Mouse (Mus musculus): Measurements from ENCODE around the gene Mknk2. TPM values are rescaled to one million over a fixed set of nuclear protein-coding genes. Genes with fewer than 3 reads are reported as not detected.
A peak's percentile ranks its signal among the peaks of the same experiment; 100 is the strongest.

Gene Mknk2
- polyA plus RNA-seq, 1 experiment = 119 TPM

DNA sequence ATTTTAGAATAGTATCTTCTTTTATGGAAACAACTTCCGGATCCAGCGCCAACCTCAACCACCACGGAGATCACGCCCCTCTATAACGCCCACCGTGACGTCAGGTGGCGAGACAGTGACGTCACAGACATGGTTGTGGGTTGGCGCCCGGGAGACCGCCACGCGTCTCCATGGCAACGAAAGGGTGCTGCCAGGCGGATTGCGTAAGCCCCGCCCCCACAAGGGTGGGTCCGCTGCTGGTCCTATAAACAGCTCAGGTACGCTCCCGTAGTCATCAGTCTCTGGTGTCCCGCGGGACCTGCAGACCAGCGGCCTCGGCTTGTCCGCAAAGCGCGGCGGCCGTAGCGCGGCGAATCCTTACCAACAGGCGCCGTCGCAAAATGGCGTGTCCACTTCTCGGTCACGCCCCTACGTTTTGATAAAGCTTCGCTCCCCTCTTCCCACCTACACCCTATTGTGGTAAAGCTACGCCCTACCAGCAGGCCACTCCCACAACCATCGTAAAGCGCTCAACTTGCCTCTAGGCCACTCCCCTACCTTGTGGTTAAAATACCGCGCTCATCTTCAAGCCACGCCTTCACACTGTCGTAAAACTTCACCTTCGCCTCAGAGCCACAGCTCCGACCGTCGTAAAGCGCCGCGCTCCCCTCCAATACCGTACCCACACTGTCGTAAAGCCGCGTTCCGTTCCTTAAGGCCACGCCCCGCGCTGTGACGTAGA, 55.8 kb downstream of the Mknk2 start:
- Histone ChIP-seq H3ac (ENCODE audit: control insufficient read depth, insufficient read length) (peak overlapping the region; percentile 36), H3K79me2 (ENCODE audit: control insufficient read depth, insufficient read depth) (peaks cover 44% of the 10 kb centered on the region), H3K36me3 (ENCODE audit: control insufficient read depth, insufficient read depth) (no peaks in the 10 kb centered on the region), H3K4me2 (ENCODE audit: low read depth) (peak overlapping the region; percentile 99), H3K27me3 (ENCODE audit: control insufficient read depth, insufficient read depth, insufficient read length) (no peaks in the 10 kb centered on the region), H3K4me3 (peak overlapping the region; percentile 80)
- peak; percentile 96 for TF ChIP-seq SRF (IDR thresholded peaks at IDR 0.05; ENCODE audit: control insufficient read depth, insufficient read length, low read depth)
- TF ChIP-seq CEBPB (IDR thresholded peaks at IDR 0.05; ENCODE audit: insufficient read depth, poor library complexity, severe bottlenecking) = peak; percentile 90
- TF ChIP-seq MAX (IDR thresholded peaks at IDR 0.05; ENCODE audit: low read depth) = no peak
- TF ChIP-seq POLR2AphosphoS2 (IDR thresholded peaks at IDR 0.05; ENCODE audit: insufficient read length, low read depth) = peak; percentile 76
- TF ChIP-seq POLR2A (IDR thresholded peaks at IDR 0.05; ENCODE audit: insufficient read length, low read depth) = peak; percentile 69
- TF ChIP-seq TCF12 (IDR thresholded peaks at IDR 0.05; ENCODE audit: insufficient read depth, poor library complexity, severe bottlenecking) = no peak
- peak in 1 of 3 experiments; percentile 25 for TF ChIP-seq MYOD1 (IDR thresholded peaks at IDR 0.05; ENCODE audit: control insufficient read depth in 1 of 3, insufficient read length in 2 of 3, low read depth in 2 of 3)

DNA sequence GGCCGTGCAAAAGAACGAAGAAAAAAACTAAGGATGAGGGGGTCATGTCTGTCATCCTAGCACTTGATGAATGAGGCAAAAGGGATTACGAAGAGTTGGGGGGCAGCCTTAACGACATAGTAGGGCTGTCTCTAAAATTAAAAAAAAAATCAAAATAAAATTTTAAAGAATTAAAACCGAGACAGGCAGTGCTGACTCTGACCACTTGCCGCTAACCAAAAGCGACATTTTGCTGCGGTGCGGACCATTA, 56.3 kb downstream of the Mknk2 start:
- Histone ChIP-seq H3K4me2 (ENCODE audit: low read depth) (peak overlapping the region; percentile 99), H3K79me2 (ENCODE audit: control insufficient read depth, insufficient read depth) (peaks cover 39% of the 10 kb centered on the region), H3ac (ENCODE audit: control insufficient read depth, insufficient read length) (no peak overlapping the region), H3K4me3 (peak overlapping the region; percentile 80), H3K36me3 (ENCODE audit: control insufficient read depth, insufficient read depth) (no peaks in the 10 kb centered on the region), H3K27me3 (ENCODE audit: control insufficient read depth, insufficient read depth, insufficient read length) (no peaks in the 10 kb centered on the region)
- TF ChIP-seq E2F4 (IDR thresholded peaks at IDR 0.05; ENCODE audit: insufficient read depth) (no peak), CEBPB (IDR thresholded peaks at IDR 0.05; ENCODE audit: insufficient read depth, poor library complexity, severe bottlenecking) (no peak), MAX (IDR thresholded peaks at IDR 0.05; ENCODE audit: low read depth) (no peak), MYOD1 (IDR thresholded peaks at IDR 0.05; ENCODE audit: control insufficient read depth in 1 of 3, insufficient read length in 2 of 3, low read depth in 2 of 3) (no peak), TCF3 (IDR thresholded peaks at IDR 0.05; ENCODE audit: insufficient read length, low read depth) (no peak), POLR2A (IDR thresholded peaks at IDR 0.05; ENCODE audit: insufficient read length, low read depth) (no peak), SRF (IDR thresholded peaks at IDR 0.05; ENCODE audit: control insufficient read depth, insufficient read length, low read depth) (no peak), MYOG (IDR thresholded peaks at IDR 0.05; ENCODE audit: control insufficient read depth in 1 of 3, insufficient read depth in 1 of 3, insufficient read length in 2 of 3, low read depth in 2 of 3) (no peak), TCF12 (IDR thresholded peaks at IDR 0.05; ENCODE audit: insufficient read depth, poor library complexity, severe bottlenecking) (no peak), POLR2AphosphoS2 (IDR thresholded peaks at IDR 0.05; ENCODE audit: insufficient read length, low read depth) (no peak), REST (IDR thresholded peaks at IDR 0.05; ENCODE audit: insufficient read depth, insufficient read length) (no peak), USF1 (IDR thresholded peaks at IDR 0.05; ENCODE audit: low read depth) (no peak)

DNA sequence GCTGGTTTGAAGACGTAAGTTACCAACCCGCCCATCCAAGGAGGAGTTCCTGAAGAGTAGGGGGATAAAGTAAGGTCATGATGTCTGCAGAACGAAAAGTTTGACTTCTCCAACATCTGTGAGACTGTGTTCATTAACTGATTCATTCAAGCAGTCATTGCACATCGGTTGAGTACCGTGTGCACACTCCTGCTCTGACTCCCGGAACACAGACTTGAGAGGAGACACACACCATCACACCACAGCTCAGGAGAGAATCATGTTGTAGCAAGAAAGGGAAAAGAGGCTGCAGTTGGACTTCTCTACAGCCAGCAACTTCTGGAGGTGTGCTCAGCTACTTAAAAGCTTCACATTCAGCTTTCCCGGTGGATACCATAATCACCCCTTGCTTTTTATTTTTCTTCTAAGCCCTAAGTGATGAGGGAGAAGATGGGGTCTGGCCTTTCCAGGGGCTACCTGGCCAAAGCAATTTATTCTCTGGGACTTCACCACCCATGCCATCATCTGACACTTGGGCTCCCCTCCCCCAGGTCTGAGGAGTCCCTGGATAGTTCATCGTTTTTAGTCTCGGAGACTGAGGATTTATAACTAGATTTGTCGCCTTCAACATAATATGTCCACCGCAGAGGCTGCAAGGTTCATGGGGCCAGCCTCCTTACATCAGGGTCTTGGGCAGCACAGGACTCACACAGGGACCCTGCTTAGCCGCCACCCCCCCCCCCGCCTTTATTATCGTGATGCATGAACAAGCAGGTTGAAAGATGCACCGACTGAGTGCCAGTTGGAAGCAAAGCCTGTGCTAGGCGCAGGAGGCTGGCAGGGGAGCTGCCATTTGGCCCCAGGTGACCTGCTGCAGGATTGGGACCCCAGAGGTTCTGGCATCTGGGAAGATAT, 56.9 kb downstream of the Mknk2 start:
- H3K27me3 ChIP-seq (ENCODE audit: control insufficient read depth, insufficient read depth, insufficient read length) = no peaks in the 10 kb centered on the region
- peaks cover 33% of the 10 kb centered on the region for H3K79me2 ChIP-seq (ENCODE audit: control insufficient read depth, insufficient read depth)
- TF ChIP-seq MYOG (IDR thresholded peaks at IDR 0.05; ENCODE audit: control insufficient read depth in 1 of 3, insufficient read depth in 1 of 3, insufficient read length in 2 of 3, low read depth in 2 of 3) (no peak), MYOD1 (IDR thresholded peaks at IDR 0.05; ENCODE audit: control insufficient read depth in 1 of 3, insufficient read length in 2 of 3, low read depth in 2 of 3) (no peak), E2F4 (IDR thresholded peaks at IDR 0.05; ENCODE audit: insufficient read depth) (no peak), POLR2A (IDR thresholded peaks at IDR 0.05; ENCODE audit: insufficient read length, low read depth) (no peak), SRF (IDR thresholded peaks at IDR 0.05; ENCODE audit: control insufficient read depth, insufficient read length, low read depth) (no peak), TCF3 (IDR thresholded peaks at IDR 0.05; ENCODE audit: insufficient read length, low read depth) (no peak), TCF12 (IDR thresholded peaks at IDR 0.05; ENCODE audit: insufficient read depth, poor library complexity, severe bottlenecking) (no peak), REST (IDR thresholded peaks at IDR 0.05; ENCODE audit: insufficient read depth, insufficient read length) (no peak), USF1 (IDR thresholded peaks at IDR 0.05; ENCODE audit: low read depth) (no peak), CEBPB (IDR thresholded peaks at IDR 0.05; ENCODE audit: insufficient read depth, poor library complexity, severe bottlenecking) (no peak), MAX (IDR thresholded peaks at IDR 0.05; ENCODE audit: low read depth) (no peak), POLR2AphosphoS2 (IDR thresholded peaks at IDR 0.05; ENCODE audit: insufficient read length, low read depth) (no peak)
- no peak overlapping the region for H3ac ChIP-seq (ENCODE audit: control insufficient read depth, insufficient read length)
- peak overlapping the region; percentile 99 for H3K4me2 ChIP-seq (ENCODE audit: low read depth)
- H3K4me3 ChIP-seq = peak overlapping the region; percentile 80
- no peaks in the 10 kb centered on the region for H3K36me3 ChIP-seq (ENCODE audit: control insufficient read depth, insufficient read depth)

DNA sequence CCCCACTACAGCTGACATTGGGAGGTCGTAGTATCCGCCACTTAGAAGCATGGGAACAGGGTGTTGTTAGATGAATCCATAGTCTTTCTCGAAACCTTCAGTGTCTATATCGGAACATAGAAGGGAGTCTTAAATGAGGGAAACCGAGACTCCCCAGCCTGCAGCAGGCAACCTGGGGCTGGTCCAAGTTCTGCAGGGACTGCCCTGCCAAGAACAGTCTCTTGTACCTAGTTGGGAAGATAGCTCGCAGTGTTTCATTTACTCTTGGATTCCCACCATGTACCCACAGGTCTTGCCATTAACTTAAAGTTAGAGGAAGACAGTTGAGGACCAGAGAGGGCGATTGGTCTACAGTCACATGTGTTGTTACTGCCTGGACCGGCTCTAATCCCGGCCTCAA, 57.5 kb downstream of the Mknk2 start:
- Histone ChIP-seq H3K4me2 (ENCODE audit: low read depth) (no peak overlapping the region), H3ac (ENCODE audit: control insufficient read depth, insufficient read length) (no peak overlapping the region), H3K36me3 (ENCODE audit: control insufficient read depth, insufficient read depth) (no peaks in the 10 kb centered on the region), H3K27me3 (ENCODE audit: control insufficient read depth, insufficient read depth, insufficient read length) (no peaks in the 10 kb centered on the region), H3K4me3 (no peak overlapping the region), H3K79me2 (ENCODE audit: control insufficient read depth, insufficient read depth) (peaks cover 26% of the 10 kb centered on the region)
- TF ChIP-seq E2F4 (IDR thresholded peaks at IDR 0.05; ENCODE audit: insufficient read depth) = no peak
- TF ChIP-seq SRF (IDR thresholded peaks at IDR 0.05; ENCODE audit: control insufficient read depth, insufficient read length, low read depth) = no peak
- no peak for TF ChIP-seq TCF3 (IDR thresholded peaks at IDR 0.05; ENCODE audit: insufficient read length, low read depth)
- TF ChIP-seq TCF12 (IDR thresholded peaks at IDR 0.05; ENCODE audit: insufficient read depth, poor library complexity, severe bottlenecking) = no peak
- TF ChIP-seq USF1 (IDR thresholded peaks at IDR 0.05; ENCODE audit: low read depth) = no peak
- no peak for TF ChIP-seq POLR2AphosphoS2 (IDR thresholded peaks at IDR 0.05; ENCODE audit: insufficient read length, low read depth)
- no peak for TF ChIP-seq MYOG (IDR thresholded peaks at IDR 0.05; ENCODE audit: control insufficient read depth in 1 of 3, insufficient read depth in 1 of 3, insufficient read length in 2 of 3, low read depth in 2 of 3)
- TF ChIP-seq POLR2A (IDR thresholded peaks at IDR 0.05; ENCODE audit: insufficient read length, low read depth) = no peak
